Mouse (Mus musculus): ENCODE measurements around the gene Fam49a. TPM values are rescaled to one million over a fixed set of nuclear protein-coding genes. Genes with fewer than 3 reads are reported as not detected.

The Fam49a gene
- polyA plus RNA-seq, 1 experiment from 2014 or later: 6.8 TPM

DNA sequence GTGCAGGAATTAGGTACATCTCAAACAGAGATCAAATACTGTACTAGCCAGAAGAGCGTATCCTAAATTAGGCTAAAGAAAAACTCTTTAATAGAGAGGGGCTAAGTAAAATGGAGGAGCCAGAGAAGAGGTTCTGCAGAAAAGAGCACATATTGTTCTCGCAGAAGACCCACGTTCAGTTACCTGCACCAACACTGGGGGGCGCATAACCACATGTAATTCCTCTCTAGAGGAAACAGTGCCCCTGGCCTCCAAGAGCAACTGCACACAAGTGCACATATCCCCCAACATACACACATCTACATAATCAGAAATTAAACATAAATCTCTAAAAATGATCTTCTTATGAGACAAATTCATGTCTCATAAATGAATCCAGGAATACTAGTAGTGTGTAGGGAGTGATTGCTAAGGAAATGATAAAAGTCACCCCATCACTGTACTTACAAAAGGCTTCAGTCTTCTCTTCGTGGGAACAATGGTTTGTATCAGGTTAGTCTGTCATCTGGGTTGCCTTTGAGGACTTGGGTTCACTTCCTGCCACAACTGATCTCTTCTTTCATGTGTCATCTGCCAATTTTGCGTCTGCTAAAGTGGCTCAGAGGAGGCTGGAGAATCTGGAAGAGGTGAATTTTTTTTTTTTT, 87.8 kb downstream of the Fam49a start:
- no peak for ATAC-seq (replicated peaks; ENCODE audit: low FRiP score)
- no peak overlapping the region for H3K27ac ChIP-seq
- H3K4me1 ChIP-seq: peaks cover 12% of the 10 kb centered on the region
- H3K4me3 ChIP-seq (replicated peaks): no peak overlapping the region
- H3K4me2 ChIP-seq: no peak overlapping the region
- H3K27me3 ChIP-seq: no peaks in the 10 kb centered on the region
- no peak overlapping the region for H3K9ac ChIP-seq
- H3K9me3 ChIP-seq (replicated peaks): no peaks in the 10 kb centered on the region
- WGBS: 83% methylated on average over 6 of the region's 6 CpGs
- H3K36me3 ChIP-seq: no peaks in the 10 kb centered on the region

DNA sequence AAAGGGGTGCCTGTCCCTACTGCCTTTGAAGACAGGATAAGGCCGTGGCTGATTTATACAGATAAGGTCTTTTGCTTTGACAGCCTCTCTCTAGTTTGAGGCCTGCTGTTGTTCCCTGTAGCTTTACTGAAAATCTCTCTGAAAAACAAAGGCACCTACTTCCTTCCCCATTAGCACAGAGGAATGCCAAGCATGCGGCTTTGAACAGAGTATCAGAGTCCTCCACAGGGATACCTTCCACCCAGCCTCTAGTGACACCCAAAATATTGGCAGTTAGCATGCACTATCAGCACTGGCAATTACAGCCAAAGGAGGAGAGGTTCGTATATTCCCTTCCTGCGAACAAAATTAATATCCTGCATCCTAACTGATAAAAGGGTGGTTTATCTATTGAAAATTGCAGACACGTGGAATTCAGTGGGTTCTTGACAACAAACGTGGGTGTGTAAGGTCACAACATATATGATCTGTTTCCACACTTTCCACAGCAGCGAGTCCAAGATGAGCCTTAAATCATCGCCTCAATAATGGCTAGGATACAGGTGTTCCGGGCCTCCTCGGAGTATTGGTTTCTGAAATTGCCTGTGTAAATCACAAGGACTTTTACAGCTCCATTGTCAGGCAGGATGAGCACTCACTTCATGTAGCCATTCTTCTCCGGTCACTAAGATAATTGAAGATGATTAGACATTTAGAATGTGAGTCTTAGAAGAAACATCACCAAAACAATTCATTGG, 90.0 kb downstream of the Fam49a start:
- ATAC-seq (replicated peaks; ENCODE audit: low FRiP score): no peak
- H3K4me1 ChIP-seq: peaks cover 12% of the 10 kb centered on the region
- H3K4me3 ChIP-seq (replicated peaks): no peak overlapping the region
- H3K9ac ChIP-seq: no peak overlapping the region
- H3K36me3 ChIP-seq: no peaks in the 10 kb centered on the region
- H3K27me3 ChIP-seq: no peaks in the 10 kb centered on the region
- no peak overlapping the region for H3K4me2 ChIP-seq
- no peaks in the 10 kb centered on the region for H3K9me3 ChIP-seq (replicated peaks)
- H3K27ac ChIP-seq: no peak overlapping the region
- WGBS: 33% methylated on average over 11 of the region's 11 CpGs

DNA sequence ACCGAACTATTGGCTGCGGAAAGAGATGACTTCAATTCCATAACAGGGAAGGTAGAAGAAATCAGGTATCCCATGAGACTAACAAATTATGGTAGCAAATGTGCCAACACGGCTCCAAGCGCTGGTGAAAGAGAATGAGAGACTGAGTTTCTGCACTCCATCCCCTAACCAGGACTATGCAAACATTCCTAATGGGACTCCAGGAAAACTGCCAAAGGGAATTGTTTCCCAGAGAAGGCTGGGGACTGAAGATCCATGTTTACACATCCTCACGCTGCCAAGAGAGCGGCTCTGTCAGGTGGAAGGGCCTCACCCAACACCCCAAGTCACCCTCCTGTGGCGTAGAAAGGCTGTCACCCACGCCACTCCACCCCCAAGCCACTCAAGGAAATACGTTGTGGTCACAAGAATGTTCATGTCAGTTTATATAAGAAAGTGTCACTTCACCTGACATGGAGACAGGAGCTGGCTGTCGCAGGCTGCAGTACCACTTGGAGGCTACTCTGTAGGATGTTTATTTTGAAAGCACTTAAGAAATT, 92.2 kb downstream of the Fam49a start:
- no peak overlapping the region for H3K27ac ChIP-seq
- WGBS: 74% methylated on average over 10 of the region's 10 CpGs
- no peak overlapping the region for H3K4me3 ChIP-seq (replicated peaks)
- no peak overlapping the region for H3K9ac ChIP-seq
- no peaks in the 10 kb centered on the region for H3K27me3 ChIP-seq
- no peaks in the 10 kb centered on the region for H3K36me3 ChIP-seq
- ATAC-seq (replicated peaks; ENCODE audit: low FRiP score): no peak
- H3K9me3 ChIP-seq (replicated peaks): no peaks in the 10 kb centered on the region
- peaks cover 12% of the 10 kb centered on the region for H3K4me1 ChIP-seq
- no peak overlapping the region for H3K4me2 ChIP-seq

DNA sequence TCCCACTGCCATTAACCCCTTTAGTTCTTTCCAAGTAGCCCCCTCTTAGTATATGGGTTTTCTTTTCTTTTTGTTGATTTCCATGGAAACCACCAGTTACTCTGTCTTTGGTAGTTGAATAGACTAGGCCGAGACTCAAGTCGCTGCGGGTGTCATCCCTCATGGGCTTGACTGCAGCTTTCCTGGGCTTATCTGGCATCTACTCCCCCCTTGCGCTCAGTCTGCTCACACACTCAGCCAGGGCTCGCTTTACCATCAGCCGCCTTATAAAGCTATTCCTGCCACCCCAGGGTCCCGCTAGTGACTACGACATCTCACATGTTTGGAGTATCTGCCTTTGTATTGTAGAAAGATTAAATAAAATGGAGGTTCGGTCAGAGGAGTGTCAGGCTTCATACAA, 94.1 kb downstream of the Fam49a start:
- Histone ChIP-seq H3K4me1 (peaks cover 11% of the 10 kb centered on the region), H3K4me2 (no peak overlapping the region), H3K27ac (no peak overlapping the region), H3K36me3 (no peaks in the 10 kb centered on the region), H3K4me3 (replicated peaks) (no peak overlapping the region), H3K9me3 (replicated peaks) (no peaks in the 10 kb centered on the region), H3K9ac (no peak overlapping the region), H3K27me3 (no peaks in the 10 kb centered on the region)
- WGBS: 83% methylated on average over 9 of the region's 9 CpGs
- ATAC-seq (replicated peaks; ENCODE audit: low FRiP score): no peak

DNA sequence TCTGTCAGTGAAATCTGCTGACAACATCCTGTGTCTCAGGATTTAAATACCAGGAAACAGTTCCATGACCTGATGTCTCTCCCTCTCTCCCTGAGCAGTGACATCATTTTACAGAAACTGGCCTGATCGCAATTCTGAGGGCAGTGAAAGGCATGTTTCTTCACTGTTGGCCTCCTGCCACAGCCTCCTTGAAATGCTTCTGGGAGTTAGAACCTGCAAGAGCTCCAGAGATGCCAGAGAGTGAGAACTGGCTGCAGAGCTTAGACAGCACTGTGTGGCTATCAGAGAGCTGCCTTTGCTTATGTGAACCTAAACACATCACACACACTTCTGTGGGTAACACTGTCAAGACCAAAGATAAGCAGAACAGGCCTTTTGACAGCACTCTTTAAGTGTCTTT, 94.5 kb downstream of the Fam49a start:
- H3K27ac ChIP-seq: no peak overlapping the region
- 52% methylated on average over 1 of the region's 1 CpGs for WGBS
- H3K27me3 ChIP-seq: no peaks in the 10 kb centered on the region
- no peak overlapping the region for H3K4me3 ChIP-seq (replicated peaks)
- H3K4me1 ChIP-seq: peaks cover 7% of the 10 kb centered on the region
- H3K36me3 ChIP-seq: no peaks in the 10 kb centered on the region
- no peak overlapping the region for H3K4me2 ChIP-seq
- no peak for ATAC-seq (replicated peaks; ENCODE audit: low FRiP score)
- H3K9me3 ChIP-seq (replicated peaks): no peaks in the 10 kb centered on the region
- no peak overlapping the region for H3K9ac ChIP-seq

DNA sequence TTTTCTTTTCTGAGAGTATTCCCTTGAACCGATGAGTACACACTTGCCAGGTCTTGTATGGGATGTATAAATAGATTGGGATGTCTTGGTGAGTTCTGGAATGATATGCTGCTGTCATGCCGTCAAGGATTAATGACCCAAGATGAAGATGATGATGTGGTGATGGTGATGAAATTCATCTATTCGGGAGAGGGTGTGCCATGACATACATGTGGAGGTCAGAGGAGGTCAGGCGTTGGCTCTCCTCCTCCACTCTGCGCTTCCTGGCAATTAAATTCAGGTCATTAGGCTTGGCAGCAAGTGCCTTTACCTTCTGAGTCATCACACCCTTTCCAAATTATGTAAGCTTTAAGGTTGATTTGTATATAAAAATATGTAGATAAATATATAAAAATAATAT, 95.0 kb downstream of the Fam49a start:
- no peaks in the 10 kb centered on the region for H3K9me3 ChIP-seq (replicated peaks)
- H3K4me1 ChIP-seq: peaks cover 3% of the 10 kb centered on the region
- H3K4me2 ChIP-seq: no peak overlapping the region
- 63% methylated on average over 5 of the region's 5 CpGs for WGBS
- H3K27me3 ChIP-seq: no peaks in the 10 kb centered on the region
- no peaks in the 10 kb centered on the region for H3K36me3 ChIP-seq
- H3K4me3 ChIP-seq (replicated peaks): no peak overlapping the region
- ATAC-seq (replicated peaks; ENCODE audit: low FRiP score): no peak
- no peak overlapping the region for H3K9ac ChIP-seq
- H3K27ac ChIP-seq: no peak overlapping the region

DNA sequence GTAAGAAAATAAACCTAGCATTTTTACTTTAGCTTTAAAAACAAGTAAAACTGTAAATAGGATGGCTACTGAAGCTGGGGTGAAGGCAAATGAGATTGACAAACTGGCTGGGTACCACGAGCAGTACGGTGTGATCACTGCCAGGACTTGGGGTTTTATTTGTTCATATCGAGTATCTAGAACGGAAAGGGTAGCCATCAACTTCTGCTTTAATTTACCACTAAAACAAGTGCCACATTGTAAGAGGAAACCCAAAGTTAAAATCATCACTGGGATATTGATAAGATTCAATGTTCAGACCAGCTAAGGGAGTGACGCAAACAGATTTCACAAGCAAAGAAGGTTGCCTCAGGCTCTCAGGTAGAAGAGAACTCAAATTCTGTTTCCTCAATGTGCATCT, 98.0 kb downstream of the Fam49a start:
- Histone ChIP-seq H3K27ac (no peak overlapping the region), H3K27me3 (no peaks in the 10 kb centered on the region), H3K4me1 (no peaks in the 10 kb centered on the region), H3K9ac (no peak overlapping the region), H3K9me3 (replicated peaks) (no peaks in the 10 kb centered on the region), H3K36me3 (0 out of 2 replicates have a peak, but pooled peaks cover 7% of the 10 kb centered on the region), H3K4me2 (no peak overlapping the region), H3K4me3 (replicated peaks) (no peak overlapping the region)
- ATAC-seq (replicated peaks; ENCODE audit: low FRiP score): no peak
- 82% methylated on average over 5 of the region's 5 CpGs for WGBS

DNA sequence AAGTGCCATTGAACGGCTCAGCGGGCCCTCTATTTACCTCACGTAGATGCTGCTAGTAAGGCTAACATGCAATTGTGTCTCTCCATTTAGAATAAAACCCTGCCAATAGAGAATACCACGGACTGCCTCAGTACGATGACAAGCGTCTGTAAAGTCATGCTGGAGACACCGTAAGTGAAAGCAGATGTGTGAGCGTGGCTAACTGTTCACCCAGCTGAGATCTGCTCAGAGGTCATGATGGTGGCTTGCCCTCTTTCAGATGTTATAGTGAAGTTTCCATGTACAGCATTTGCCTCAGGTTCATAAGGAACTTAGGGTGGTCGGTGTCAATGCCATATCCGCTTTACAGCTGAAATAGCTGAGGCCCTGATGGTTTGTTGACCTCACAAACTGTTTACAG, 100.4 kb downstream of the Fam49a start:
- H3K9ac ChIP-seq: no peak overlapping the region
- no peaks in the 10 kb centered on the region for H3K4me1 ChIP-seq
- no peak overlapping the region for H3K4me2 ChIP-seq
- WGBS: 90% methylated on average over 10 of the region's 10 CpGs
- 0 out of 2 replicates have a peak, but pooled peaks cover 8% of the 10 kb centered on the region for H3K36me3 ChIP-seq
- no peaks in the 10 kb centered on the region for H3K27me3 ChIP-seq
- no peak for ATAC-seq (replicated peaks; ENCODE audit: low FRiP score)
- H3K4me3 ChIP-seq (replicated peaks): no peak overlapping the region
- H3K9me3 ChIP-seq (replicated peaks): no peaks in the 10 kb centered on the region
- H3K27ac ChIP-seq: no peak overlapping the region

DNA sequence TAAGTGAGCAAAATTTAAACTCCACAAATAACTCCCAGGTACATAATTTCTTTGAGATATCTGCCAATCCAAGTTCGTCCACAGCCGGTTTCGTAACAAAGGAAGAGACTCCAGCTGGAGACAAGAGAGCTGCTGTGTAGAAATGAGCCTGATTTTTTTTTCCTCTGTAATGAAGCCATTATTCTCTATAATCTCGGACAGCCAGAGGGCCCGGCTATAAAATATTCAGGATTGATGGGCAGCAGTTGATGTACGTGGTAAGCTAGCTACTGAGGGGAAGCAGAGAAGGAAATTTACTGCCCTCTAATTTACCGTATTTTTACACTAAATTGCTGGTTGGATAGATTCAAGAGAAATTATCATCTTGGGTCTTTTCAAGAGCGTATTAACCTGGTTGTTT, 102.3 kb downstream of the Fam49a start:
- H3K27me3 ChIP-seq: no peaks in the 10 kb centered on the region
- H3K9ac ChIP-seq: no peak overlapping the region
- H3K4me3 ChIP-seq (replicated peaks): no peak overlapping the region
- no peak overlapping the region for H3K4me2 ChIP-seq
- 68% methylated on average over 8 of the region's 8 CpGs for WGBS
- no peaks in the 10 kb centered on the region for H3K4me1 ChIP-seq
- no peak for ATAC-seq (replicated peaks; ENCODE audit: low FRiP score)
- 0 out of 2 replicates have a peak, but pooled peaks cover 8% of the 10 kb centered on the region for H3K36me3 ChIP-seq
- H3K27ac ChIP-seq: no peak overlapping the region
- H3K9me3 ChIP-seq (replicated peaks): no peaks in the 10 kb centered on the region

DNA sequence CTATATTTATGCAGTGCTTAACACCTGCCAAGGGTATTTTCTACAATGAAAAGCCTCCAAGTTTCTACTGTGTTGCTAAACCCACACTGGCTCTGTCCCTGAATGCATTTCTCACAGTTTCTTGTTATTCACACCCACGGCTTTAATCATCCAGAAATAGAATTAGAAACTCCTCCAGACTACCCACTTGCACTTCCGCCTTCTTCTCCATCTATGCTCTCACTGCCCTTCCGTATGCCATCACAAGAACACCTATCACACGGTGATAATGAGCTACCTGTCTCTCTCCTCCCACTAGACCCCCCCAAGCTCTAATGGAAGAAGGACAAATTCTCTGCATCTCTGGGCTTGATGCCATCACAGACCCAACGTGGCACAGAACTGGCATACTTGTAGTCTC, 105.5 kb downstream of the Fam49a start:
- Histone ChIP-seq H3K36me3 (0 out of 2 replicates have a peak, but pooled peaks cover 6% of the 10 kb centered on the region), H3K4me3 (replicated peaks) (no peak overlapping the region), H3K27me3 (no peaks in the 10 kb centered on the region), H3K9ac (no peak overlapping the region), H3K27ac (no peak overlapping the region), H3K9me3 (replicated peaks) (no peaks in the 10 kb centered on the region), H3K4me2 (no peak overlapping the region), H3K4me1 (no peaks in the 10 kb centered on the region)
- no peak for ATAC-seq (replicated peaks; ENCODE audit: low FRiP score)
- WGBS: 84% methylated on average over 5 of the region's 5 CpGs

DNA sequence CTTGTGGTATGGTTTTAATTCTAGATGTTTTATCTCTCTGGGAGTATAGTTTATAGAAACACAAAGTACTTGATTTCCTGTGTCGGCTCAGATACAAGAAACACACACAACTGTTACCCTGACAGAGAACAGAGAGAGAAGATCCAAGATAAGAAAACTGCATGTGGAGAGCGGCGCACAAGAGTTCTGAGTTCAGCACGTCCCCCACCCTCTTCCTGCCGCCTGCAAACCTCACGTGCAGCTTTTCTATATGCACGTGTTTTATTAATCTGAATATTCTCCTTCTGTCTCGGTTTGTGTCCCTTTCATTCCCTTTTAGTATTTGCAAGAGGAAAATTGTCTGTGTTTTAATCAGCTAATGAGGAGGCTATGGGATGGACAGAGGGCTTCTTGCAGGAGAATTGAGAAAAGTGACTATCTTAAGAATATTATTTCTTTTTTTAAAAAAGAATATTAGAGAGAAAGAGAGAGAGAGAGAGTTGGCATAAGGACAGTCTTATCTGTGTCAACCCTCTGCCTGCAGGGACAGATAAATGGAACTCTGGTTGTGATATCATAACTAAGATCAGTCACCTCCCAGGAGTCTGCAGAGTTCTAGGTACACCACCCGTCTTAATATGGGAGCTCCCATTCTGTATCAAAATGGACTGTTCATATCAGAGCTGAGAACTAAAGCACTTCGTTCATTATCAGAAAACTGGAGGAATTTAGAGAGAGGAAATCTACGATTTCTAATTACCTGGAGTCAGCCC, 111.3 kb downstream of the Fam49a start:
- H3K27me3 ChIP-seq: no peaks in the 10 kb centered on the region
- H3K27ac ChIP-seq: no peak overlapping the region
- H3K9me3 ChIP-seq (replicated peaks): no peaks in the 10 kb centered on the region
- H3K4me2 ChIP-seq: no peak overlapping the region
- no peaks in the 10 kb centered on the region for H3K4me1 ChIP-seq
- no peak for ATAC-seq (replicated peaks; ENCODE audit: low FRiP score)
- WGBS: 85% methylated on average over 11 of the region's 11 CpGs
- H3K9ac ChIP-seq: no peak overlapping the region
- H3K36me3 ChIP-seq: no peaks in the 10 kb centered on the region
- no peak overlapping the region for H3K4me3 ChIP-seq (replicated peaks)

DNA sequence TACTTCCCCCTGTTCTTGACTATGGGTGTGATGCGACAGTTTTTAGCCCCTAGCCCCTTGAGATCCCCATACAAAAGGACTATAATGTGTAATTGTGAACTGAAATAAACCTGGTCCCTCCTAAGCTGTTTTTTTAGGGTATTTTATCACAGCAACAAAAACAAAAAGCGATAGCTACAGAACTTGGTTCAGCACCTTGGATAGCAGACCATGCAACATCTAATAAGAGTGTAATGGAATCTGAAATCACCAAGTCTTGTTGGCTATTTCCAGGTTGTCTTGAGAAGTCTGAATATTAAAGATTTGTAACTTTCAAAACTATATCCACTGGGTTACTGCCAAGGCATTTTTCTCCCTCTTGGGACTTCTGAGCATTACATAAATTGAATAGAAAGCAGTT, 117.1 kb downstream of the Fam49a start:
- no peak overlapping the region for H3K9ac ChIP-seq
- ATAC-seq (replicated peaks; ENCODE audit: low FRiP score): no peak
- no peaks in the 10 kb centered on the region for H3K36me3 ChIP-seq
- no peaks in the 10 kb centered on the region for H3K4me1 ChIP-seq
- no peaks in the 10 kb centered on the region for H3K27me3 ChIP-seq
- H3K4me2 ChIP-seq: no peak overlapping the region
- 56% methylated on average over 2 of the region's 2 CpGs for WGBS
- H3K27ac ChIP-seq: no peak overlapping the region
- no peaks in the 10 kb centered on the region for H3K9me3 ChIP-seq (replicated peaks)
- no peak overlapping the region for H3K4me3 ChIP-seq (replicated peaks)

Measured in kidney, embryonic 15.5 days (tissue).